Mouse (Mus musculus) cerebellum, adult 2 months (tissue): ENCODE results near the gene Cttnbp2nl.

ENCODE experiments used
- CTCF ChIP-seq: fragments of 200-500 bp; IDR thresholded peaks from 2 replicates; pipeline ENCODE4 v1.5.1; 2011; ENCODE audit warnings: low read depth, mild to moderate bottlenecking, control low read depth, low read length, moderate library complexity, borderline replicate concordance; ENCODE audit not compliant: insufficient read depth
- POLR2A ChIP-seq: fragments of 200-500 bp; IDR thresholded peaks from 2 replicates; pipeline ENCODE4 v1.6.1; 2011; ENCODE audit warnings: low read length, control low read depth, borderline replicate concordance; ENCODE audit not compliant: insufficient read depth

DNA sequence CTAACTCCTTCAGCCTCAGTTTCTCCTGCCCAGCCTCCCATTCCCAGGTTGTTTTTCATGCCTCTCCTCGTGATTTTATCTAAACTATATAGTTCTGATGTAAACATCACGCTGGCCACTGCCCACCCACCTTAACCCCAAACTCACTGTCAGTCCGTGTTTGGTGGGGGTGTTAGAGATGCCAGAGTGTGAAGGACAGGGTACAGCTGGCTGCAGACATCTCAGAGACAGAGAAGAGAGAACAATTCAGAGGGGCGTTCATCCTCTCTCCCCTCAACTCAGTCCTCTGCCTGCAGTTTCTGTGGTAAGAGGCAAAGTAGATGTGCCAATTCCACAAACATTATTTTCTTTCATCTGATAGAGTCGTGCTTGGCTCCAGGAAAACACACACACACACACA, 90.1 kb downstream of the Cttnbp2nl start:
- TF ChIP-seq POLR2A (no peak), CTCF (no peak)
